Mouse (Mus musculus): ENCODE results near the gene Cep85l.

Gene Cep85l

DNA sequence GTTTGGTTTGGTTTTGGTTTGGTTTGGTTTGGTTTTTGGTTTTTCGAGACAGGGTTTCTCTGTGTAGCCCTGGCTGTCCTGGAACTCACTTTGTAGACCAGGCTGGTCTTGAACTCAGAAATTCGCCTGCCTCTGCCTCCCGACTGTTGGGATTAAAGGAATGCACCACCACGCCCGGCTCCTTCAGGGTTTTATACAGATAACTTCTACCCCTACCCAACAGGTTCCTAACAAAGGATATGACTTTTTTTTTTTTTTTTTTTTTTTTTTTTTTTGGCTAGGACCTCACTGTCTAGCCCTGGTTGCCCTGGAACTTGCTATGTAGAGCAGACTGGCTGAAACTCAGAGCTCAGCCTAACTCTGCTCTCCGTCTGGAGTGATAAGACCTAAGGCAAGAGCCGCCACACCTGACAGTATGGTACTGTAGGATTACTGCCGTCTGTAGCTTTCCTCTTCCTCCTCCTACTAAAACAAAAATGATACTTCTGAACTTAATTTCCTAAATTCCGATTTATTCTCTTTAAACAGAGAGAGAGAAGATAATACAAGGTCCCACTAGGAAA lies 37.5 kb downstream of the Cep85l start:
- in situ Hi-C loops (cut with MboI, MseI), result loop anchor here (10.0 to 25.0 kb wide), 2 partner anchors 163 to 805 kb away; no protein-coding TSS in a partner anchor

DNA sequence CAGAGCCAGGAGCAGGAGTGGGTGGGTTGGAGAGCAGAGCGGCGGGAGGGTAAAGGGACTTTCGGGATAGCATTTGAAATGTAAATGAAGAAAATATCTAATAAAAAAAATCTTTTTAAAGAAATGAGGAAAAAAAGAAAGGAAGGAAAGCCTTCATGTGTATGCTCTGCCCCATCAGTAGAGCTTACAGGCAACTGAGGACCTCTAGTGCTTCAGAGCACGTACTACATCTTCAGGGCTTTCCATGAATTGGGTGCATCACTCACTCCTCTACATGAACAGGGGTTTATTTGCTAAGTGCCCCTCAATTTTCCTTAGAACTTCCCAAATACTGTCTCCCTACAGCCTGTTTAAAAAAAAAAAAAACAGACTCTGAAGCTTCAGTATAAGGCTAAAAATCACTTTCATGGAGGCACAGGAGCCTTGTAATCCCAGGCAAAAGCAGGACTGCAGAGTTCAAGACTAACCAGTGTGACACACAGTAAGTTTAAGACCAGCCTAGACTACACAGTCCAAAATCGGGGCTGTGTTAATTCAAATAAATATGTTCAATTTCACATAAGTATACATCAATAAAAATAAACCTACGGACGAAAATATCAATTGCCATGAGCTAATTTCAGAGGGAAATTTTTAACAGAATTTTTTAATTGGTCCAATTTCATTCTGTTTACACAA lies 38.3 kb downstream of the Cep85l start:
- in situ Hi-C loops (cut with MboI, MseI), result loop anchor here (10.0 to 25.0 kb wide), 2 partner anchors 163 to 804 kb away; no protein-coding TSS in a partner anchor

DNA sequence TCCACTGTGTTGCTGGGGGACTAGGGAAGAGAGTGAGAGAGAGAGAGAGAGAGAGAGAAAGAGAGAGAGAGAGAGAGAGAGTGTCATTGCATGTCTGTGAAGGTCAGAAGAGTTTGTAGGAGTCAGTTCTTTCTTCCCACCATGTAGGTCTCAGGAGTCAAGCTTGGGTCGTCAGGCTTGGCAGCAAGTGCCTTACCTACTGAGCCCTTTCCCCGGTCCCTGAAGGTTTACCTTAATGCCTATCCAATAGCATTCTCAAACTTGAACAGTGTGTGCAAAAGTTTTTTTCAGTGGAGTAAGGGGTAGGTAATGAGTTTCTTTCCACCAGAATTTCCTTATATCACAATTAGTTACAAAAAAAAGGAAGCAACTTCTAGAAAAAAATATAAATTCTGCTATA lies 40.7 kb downstream of the Cep85l start:
- in situ Hi-C loops (cut with MboI, MseI), result loop anchor here (25.0 kb wide), 1 partner anchor 802 kb away; no protein-coding TSS in a partner anchor

DNA sequence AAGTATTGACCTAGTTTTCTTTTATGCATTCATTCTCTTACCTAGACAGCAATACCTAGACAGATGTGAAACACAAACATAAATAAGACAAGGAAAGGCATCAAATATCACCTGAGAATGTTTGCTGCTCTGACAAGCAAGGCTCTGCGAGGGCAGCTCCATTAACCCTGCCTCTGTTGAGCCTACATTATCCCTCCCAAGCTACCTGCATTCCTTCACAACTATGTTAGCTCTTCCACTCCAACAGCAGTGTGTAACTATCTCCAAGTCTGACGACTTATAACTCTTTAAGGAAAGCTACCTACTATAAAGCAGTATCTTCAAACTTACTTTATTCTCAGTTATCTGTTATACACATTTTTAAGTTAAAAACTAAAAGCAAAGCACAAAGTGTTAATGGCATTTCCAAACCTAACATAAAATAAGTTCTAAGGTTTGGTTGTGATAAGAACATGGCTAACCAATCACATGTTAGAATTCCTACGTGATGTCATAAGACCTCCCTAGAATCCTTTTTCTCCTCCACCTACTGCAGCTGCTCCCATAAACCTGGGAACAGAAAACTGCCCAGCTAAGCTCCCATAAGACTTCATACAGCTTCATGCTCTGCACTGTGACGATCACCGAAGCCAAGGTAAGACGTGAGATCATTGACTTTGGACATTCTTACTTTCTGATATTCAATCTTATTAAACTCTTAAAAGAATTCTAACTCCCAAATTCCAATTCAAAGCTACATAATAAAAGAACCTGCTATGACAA lies 42.4 kb downstream of the Cep85l start, which contains the start of gene Pln:
Gene Pln, plus strand, starts transcription at position 506 of the 762 bp plus-strand sequence.
- in situ Hi-C loops (cut with MboI, MseI), result loop anchor here (25.0 kb wide), 1 partner anchor 800 kb away; no protein-coding TSS in a partner anchor

DNA sequence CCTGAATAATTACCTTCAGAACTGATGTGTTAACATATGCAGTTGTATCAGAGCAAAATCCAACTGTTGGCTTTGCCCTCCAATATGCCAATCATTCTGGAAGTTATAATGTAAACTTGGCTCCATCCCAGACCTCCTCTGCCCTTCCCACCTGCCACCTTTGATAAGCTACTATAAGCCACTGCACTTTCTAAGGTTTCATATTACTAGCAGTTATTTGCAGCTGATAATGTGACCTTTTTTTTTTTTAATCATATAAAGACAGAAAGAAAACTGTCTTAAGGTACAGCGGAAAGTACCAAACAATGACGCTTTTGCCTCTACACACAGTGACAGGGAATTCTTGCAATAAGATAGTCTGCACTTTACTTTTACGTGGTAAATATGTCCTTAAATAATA lies 43.8 kb downstream of the Cep85l start:
- in situ Hi-C loops (cut with MboI, MseI), result loop anchor here (25.0 kb wide), 1 partner anchor 799 kb away; no protein-coding TSS in a partner anchor

DNA sequence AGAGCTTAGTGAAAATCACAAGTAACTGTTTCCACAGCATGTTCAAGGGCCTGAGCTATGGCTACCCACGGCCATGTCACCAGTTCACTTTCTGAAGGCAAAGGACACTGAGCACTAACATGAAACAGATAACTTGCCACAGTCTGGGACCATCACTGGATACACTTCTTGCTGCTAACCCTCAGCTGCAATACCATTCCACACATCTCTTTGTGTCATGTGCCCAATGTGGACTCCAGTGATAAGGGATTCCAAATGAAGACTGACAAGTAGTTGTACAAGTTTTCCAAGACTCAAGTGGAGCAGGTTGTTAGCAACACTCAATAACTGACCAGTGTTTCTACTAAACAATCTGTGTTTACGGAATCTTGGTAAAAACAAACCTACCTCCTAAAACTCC lies 44.5 kb downstream of the Cep85l start:
- in situ Hi-C loops (cut with MboI, MseI), result loop anchor here (25.0 kb wide), 1 partner anchor 798 kb away; no protein-coding TSS in a partner anchor

DNA sequence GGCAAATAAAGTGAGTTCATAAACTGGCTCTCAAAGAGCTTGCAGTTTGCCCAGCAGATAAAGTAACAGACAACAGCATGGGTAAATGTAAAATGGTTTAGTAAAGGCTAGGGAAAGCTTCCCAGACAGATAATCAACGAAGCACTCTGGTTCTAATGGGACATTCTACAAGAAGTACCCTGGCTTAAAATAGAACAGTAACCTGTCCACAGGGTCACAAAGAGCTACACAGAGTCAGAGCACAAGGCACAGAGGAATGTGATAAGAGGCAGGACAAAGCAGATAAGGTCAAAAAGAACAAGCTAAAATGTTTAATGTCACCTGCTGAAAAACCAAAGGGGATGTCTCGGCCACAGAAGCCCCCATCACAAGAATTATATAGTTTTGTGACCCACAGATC lies 47.0 kb downstream of the Cep85l start:
- in situ Hi-C loops (cut with MboI, MseI), result loop anchor here (25.0 kb wide), 1 partner anchor 795 kb away; no protein-coding TSS in a partner anchor

DNA sequence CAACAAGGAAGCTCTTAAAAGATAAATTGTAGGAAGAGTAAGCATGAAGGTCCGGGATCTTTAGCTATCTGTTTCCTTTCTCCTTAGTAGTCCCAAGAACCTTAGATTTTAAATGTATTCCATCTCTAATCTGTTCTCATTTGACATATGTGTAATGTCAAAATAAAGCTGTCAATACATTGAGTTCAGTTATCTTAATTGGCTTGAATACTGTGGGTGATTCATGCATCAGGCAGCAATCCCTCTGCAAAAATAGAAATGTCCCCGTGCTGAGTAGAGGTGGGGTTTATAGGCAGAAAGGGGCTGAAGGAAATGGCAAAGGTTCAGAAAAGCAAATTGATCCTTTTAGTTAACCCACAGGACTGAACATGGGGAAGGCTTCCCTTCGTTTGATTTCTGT lies 50.5 kb downstream of the Cep85l start:
- in situ Hi-C loops (cut with MboI, MseI), result loop anchor here (25.0 kb wide), 1 partner anchor 792 kb away; no protein-coding TSS in a partner anchor

DNA sequence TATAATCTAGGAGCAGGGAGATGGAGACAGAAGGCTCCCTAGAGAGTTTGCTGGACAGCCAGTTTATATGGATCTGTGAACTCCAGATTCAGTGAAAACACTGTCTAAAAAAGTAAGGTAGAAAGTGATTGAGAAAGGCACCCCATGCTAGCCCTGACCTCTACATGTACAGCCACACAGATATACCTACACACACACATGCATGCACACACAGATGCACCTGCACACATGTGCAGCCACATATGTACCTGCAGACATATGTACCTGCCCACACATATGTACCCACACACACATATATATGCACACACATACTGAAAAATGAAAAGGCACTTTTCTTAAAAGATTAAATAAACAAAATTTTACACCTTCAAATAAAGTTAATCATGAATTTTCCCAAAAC lies 53.4 kb downstream of the Cep85l start:
- in situ Hi-C loops (cut with MboI, MseI), result loop anchor here (25.0 kb wide), 1 partner anchor 789 kb away; no protein-coding TSS in a partner anchor

DNA sequence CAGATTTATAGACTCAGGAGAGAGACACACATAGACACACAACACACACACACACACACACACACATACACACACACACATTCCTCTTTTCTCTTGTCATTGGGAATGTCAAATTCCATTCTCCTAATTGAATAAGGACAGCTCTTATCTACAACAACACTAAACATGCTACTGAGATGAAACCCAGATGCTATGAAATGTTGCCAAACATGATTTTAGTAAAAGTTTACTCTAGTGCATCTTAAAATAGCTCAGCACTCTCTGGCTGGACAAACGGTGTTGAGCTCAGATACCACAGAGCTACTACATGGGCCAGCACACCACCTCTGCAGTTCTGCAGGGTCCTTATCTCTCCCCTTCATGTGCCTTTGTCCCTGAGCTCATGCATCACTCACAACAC lies 55.1 kb downstream of the Cep85l start:
- in situ Hi-C loops (cut with MboI, MseI), result loop anchor here (25.0 kb wide), 1 partner anchor 787 kb away; no protein-coding TSS in a partner anchor

DNA sequence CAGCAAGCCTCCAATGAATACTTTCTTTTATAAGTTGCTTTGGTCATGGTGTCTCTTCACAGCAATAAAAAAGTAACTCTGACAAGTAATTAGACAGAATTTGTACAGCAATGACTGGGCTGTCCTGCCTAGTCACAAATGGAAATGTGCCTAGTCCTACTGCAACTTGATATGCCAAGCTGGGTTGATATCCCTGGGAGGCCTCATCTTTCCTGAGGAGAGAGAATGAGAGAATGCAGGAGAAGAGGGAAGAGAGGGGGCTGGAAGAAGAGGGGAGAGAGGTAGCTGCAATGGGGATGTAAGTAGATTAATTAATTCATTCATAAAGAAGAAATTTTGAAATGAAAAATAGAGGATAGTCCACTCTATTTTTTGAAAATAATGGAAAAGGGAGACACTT lies 56.4 kb downstream of the Cep85l start:
- in situ Hi-C loops (cut with MboI, MseI), result no loop called here

DNA sequence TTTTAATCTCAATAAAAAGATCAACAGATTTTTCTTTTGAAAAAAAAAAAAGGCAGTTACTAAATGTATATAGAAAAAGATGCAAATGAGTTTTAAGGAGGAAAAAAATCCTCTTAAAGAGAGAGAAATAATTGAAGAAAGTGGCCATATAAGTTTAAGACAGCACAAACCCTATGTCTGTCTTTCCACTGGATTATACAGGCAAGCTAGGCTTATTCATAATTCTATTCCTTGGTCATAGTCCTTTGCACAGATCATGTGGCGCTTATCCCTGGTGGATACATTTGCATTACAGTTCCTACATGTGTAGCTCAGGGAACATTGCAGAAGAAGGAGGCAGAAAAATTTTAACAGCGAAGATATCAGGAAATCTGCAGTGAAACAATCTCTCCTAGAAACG lies 73.1 kb downstream of the Cep85l start:
- in situ Hi-C loops (cut with MboI, MseI), result no loop called here

DNA sequence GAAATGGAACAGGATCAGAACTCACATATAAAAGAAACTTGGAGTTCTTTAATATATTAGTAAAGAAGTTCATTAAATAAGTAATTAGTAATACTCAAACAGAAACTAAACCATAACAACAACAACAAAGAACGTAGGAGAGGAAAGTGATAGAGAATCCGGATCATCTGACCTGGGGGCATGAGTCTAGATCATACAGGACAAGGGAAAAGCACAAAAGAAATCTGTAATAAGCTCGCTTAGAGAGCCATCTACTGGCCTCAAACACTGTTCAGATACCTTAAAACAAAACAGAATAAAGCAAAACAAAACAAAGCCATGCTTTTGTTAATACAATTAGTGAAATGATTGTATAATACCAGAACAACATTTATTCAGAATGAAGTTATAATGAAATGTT lies 73.9 kb downstream of the Cep85l start:
- in situ Hi-C loops (cut with MboI, MseI), result no loop called here

DNA sequence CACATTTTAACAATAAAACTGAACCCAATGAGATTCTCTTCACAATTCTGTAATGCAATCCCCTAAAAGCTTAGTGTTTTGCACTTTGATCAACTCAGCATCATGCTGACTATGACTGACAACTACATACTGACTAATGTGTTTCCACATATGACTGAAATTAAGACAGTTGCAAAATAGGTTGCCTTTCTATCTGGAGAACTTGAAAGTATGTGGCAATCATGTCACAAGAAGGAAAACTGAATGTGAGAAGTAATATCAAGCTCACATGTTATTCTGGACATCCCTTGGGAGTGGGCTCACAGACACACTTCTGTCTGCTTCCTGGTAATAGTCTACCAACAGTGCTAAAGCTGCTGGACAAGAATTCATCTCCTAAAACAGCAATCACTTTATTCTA lies 94.6 kb downstream of the Cep85l start:
- in situ Hi-C loops (cut with MboI, MseI), result loop anchor here (10.0 kb wide), 1 partner anchor 960 kb away; no protein-coding TSS in a partner anchor

DNA sequence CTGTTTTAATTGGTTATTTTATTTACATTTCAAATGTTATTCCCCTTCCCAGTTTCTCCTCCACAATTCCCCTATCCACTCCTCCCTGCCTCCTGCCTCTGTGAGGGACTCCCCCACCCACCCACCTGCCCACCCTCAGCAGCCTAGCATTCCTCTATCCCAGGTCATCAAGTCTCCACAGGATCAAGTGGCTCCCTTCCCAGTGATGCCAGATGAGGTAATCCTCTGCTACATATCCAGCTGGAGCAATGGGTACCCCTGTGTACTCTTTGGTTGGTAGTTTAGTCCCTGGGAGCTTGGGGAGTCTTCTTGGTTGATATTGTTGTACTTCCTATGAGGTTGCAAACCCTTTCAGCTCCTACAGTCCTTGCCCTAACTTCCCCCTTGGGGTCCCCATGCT lies 107.5 kb downstream of the Cep85l start:
- in situ Hi-C loops (cut with MboI, MseI), result no loop called here

DNA sequence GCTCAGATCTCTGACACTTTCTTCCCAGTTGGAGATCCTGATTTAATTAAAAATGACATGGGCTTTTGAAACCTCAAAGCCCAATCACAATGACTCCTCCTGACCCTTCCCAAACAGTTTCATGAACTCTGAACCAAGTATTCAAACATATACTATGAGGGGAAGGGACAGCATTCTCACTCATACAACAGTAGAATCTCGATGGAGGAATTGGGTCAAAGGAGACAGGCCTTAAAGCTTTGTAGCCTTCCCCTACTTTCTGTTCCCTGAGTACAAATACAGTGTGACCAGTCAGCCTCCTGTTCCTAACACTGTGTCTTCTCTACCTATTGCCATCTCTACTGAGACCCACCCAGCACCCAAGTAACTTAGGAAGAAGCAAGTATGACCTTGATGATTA lies 117.7 kb downstream of the Cep85l start:
- in situ Hi-C loops (cut with MboI, MseI), result no loop called here

DNA sequence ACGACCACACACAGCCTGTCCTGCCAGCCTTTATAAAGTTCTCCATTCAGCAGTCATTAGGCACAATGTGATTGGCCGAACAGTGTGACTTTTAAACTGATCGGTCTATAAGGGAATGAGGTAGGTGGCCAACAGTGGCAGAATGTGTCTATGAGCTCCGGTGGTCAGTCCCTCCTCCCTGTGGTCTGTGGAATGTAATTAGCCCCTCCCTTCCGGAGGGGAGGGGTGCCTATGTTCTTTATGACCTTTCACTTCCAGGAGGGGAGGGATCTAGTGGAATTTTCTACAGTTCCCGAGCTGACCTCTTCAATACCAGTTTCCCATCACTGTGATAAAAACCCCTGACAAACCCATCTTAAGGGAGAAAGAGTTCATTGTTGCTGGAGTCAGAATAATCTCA lies 144.4 kb downstream of the Cep85l start:
- in situ Hi-C loops (cut with MboI, MseI), result no loop called here

DNA sequence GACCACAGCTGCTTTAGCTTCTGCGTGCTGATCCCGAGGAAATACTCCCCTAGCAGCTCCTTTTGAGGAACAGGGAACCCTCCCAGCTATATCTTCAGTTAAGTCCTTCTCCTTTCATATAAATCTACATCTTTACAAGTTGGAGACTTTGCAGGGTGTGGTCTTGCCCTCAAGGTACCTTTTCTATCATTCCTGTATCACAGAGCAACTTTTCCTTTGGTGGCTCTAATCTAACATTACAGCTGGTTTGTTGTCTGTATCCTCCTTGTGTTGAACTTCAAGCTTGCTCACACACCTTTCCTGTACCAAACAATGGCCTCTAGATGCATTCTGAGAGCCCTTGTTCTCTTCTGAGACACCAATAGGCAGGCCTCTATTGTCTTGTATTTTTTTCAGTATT lies 145.1 kb downstream of the Cep85l start:
- in situ Hi-C loops (cut with MboI, MseI), result no loop called here

DNA sequence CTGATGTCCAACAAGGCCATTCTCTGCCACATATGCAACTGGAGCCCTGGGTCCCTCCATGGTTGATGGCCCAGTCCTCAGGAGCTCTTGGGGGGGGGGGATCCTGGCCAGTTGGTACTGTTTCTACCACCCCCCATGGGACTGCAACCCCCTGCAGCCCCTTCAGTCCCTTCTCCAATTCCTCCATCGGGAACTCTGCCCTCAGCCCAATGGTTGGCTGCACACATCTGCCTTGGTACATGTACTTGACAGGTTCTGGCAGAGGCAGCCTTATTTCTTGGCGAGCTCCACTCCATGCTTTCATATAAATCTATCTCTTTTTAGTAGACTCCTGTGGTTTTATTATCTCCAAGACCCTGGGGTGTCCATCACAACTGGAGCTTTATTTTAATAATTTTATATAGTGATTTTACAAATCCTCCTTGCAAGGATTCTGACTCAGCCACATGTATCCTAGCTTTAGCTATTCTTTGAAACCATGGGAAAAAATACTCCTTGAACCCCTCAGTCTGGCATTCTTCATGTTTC lies 145.6 kb downstream of the Cep85l start:
- in situ Hi-C loops (cut with MboI, MseI), result no loop called here

DNA sequence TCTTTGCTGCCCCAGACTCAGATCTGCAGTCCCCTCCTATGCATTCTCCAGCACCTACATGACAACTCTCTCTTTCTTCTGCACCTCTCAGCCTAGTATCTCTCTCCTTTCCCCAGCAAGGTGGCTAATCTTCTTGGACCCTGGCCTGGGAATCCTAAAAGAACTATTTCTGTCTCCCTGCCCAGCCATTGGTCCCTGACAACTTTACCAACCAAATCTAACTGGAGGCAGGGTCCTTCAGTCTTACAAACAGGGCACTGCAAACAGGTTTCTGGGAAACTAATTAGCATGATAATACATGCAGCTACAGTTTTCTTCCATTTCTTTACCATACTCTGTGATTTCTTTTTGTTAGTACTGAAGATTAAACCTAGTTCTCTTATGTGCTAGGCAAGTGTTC lies 148.9 kb downstream of the Cep85l start:
- in situ Hi-C loops (cut with MboI, MseI), result no loop called here

DNA sequence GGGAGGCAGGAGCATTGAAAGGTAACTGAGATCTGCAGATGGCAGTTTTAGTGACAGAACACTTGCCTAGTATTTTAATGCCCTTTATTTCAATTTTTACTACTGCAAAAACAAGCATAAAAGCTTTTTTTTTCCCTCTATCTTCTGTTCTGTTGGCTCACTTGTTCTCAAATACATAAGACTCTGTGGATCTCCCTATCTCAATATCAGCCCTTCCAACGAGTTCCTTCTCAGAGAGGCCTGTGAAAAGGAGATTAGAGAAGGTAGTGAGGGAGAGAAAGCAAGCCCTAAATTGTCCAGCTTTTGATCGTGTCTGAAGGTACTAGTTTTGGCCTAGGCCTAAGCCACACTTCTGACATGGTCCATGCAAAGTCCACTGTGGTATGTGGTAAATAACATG lies 150.6 kb downstream of the Cep85l start:
- in situ Hi-C loops (cut with MboI, MseI), result no loop called here

Data from T-helper 2 cell (primary cell).